Mouse (Mus musculus) spleen, adult 2 months (tissue): Measurements from ENCODE around the gene Olfr273. TPM values are rescaled to one million over a fixed set of nuclear protein-coding genes. Genes with fewer than 3 reads are reported as not detected.

Experiments used
- DNase-seq, 2 experiments: peaks; one replicate each; pipeline versions ENCODE4 v3.0.0 to v3.0.0-alpha.2; 2012 to 2021; ENCODE audit warnings: low spot score in 2 of 2, low read depth in 1 of 2
- H3K27ac ChIP-seq: fragments of 200-500 bp; 2 replicates; pipeline ENCODE4 v1.5.1; 2012; ENCODE audit warnings: low read length, inconsistent platforms; ENCODE audit not compliant: insufficient read depth
- H3K27me3 ChIP-seq: fragments of 200-500 bp; 2 replicates; pipeline ENCODE4 v1.6.1; 2012; ENCODE audit warnings: mild to moderate bottlenecking, moderate library complexity, low read length, inconsistent platforms; ENCODE audit not compliant: control insufficient read depth, insufficient read depth
- H3K36me3 ChIP-seq: fragments of 200-500 bp; 2 replicates; pipeline ENCODE4 v1.6.1; 2012; ENCODE audit warnings: mild to moderate bottlenecking, low read length, inconsistent platforms; ENCODE audit not compliant: control insufficient read depth, insufficient read depth
- H3K4me1 ChIP-seq: fragments of 200-500 bp; 2 replicates; pipeline ENCODE4 v1.6.1; 2011; ENCODE audit warnings: inconsistent platforms; ENCODE audit not compliant: control insufficient read depth, insufficient read depth, insufficient read length
- H3K4me3 ChIP-seq: fragments of 200-500 bp; 2 replicates; pipeline ENCODE4 v1.5.1; 2011; ENCODE audit warnings: mild to moderate bottlenecking, inconsistent platforms; ENCODE audit not compliant: insufficient read depth, insufficient read length; ENCODE audit errors: extremely low read depth
- CTCF ChIP-seq: fragments of 200-500 bp; IDR thresholded peaks from 2 replicates; pipeline ENCODE4 v1.5.1; 2011; ENCODE audit warnings: mild to moderate bottlenecking, inconsistent platforms; ENCODE audit not compliant: insufficient read depth, insufficient read length, insufficient replicate concordance; ENCODE audit errors: extremely low read depth
- POLR2A ChIP-seq: fragments of 200-500 bp; IDR thresholded peaks from 2 replicates; pipeline ENCODE4 v1.6.1; 2011; ENCODE audit warnings: low read depth, low read length, inconsistent platforms
- WGBS: fragments of 180-500 bp; shearing (Covaris S2); methylation state at CpG from one replicate; pipeline ENCODE4 v1.1.7; 2018; 5-methylcytosine and 5-hydroxymethylcytosine counted together
- polyA plus RNA-seq: library from polyadenylated mRNA; depleted of rRNA; stranded (reverse); fragments of >200 nt; gene quantifications from 2 replicates; pipeline ENCODE4 v1.2.3, GENCODE M21; 2012; rRNA removed

The Olfr273 gene
- polyA plus RNA-seq, 1 experiment = not detected

DNA sequence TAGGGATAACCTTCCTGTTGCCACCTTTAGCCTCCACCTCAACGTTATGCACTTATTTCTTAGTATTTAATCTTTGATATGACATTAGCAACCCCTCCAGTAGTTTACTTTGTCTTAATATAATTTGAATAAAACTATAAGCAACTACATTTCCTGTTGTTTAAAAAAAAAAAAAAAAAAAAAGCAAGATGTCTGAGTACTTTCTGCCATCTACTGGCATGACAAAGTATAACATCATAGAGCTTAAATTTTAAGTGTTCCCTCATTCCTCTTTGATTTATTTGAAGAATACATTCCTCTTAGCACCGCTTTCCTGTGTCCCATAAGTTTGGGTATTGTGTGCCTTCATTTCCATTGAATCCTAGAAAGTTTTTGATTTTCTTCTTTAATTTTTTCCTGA is 47.2 kb downstream of the Olfr273 start:
- DNase-seq = no peak
- Histone ChIP-seq H3K4me3 (no peak overlapping the region), H3K27me3 (no peaks in the 10 kb centered on the region), H3K27ac (no peak overlapping the region), H3K36me3 (no peaks in the 10 kb centered on the region), H3K4me1 (no peaks in the 10 kb centered on the region)
- TF ChIP-seq POLR2A (no peak), CTCF (no peak)
- 42% methylated on average over 2 of the region's 2 CpGs for WGBS

Other genes with a start within 250 kb of the Olfr273 start
- not detected in 2 replicates for gene Olfr275, start 44.6 kb downstream of the Olfr273 start, polyA plus RNA-seq
- not detected in 2 replicates for gene Olfr272, start 59.9 kb upstream of the Olfr273 start, polyA plus RNA-seq
- gene Olfr270, start 105.3 kb upstream of the Olfr273 start, polyA plus RNA-seq = not detected in 2 replicates
- gene Nipsnap3a, start 130.0 kb upstream of the Olfr273 start, polyA plus RNA-seq = not detected in 2 replicates
- 12.8 and 13.4 TPM in 2 replicates for gene Nipsnap3b, start 152.6 kb upstream of the Olfr273 start, polyA plus RNA-seq